Mouse (Mus musculus): Measurements from ENCODE around the gene Haus6.

- TF ChIP-seq CTCF (IDR thresholded peaks at IDR 0.05; ENCODE audit: low read depth, low read length) (no peak), TAL1 (conservative IDR thresholded peaks at IDR 0.05; ENCODE audit: low read depth, low read length) (no peak), POLR2AphosphoS5 (IDR thresholded peaks at IDR 0.05; ENCODE audit: insufficient replicate concordance, low read depth, low read length) (no peak), GATA1 (IDR thresholded peaks at IDR 0.05; ENCODE audit: borderline replicate concordance, low read length) (no peak), GATA2 (IDR thresholded peaks at IDR 0.05; ENCODE audit: borderline replicate concordance, low read depth, low read length) (no peak)
Measured at GRCm38 (mm10) chr4:86625463-86625862, 13.6 kb upstream of the Haus6 start.

All from G1E (cell line).